Mouse (Mus musculus): ENCODE results near the gene Exosc8.

DNA sequence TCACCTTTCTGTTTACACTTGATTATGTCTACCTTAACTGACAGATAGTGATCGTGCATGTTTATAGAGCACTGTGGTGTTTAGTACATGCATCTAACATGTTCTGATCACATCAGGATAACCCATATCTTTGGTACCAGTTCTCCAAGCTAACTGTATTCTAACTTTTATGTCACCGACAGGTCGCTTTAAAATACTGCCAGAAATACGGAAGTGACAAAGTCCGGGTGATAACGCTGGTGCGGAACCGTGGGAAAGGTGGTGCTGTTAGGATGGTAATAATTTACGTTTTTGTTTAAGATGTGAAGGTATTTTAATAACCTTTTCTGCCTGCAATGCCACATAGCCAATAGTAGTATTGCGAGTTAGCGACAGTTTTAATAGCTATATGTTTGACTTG is 6.8 kb upstream of the Exosc8 start:
- TF ChIP-seq CTCF (IDR thresholded peaks at IDR 0.05; ENCODE audit: borderline replicate concordance, extremely low read depth, insufficient read depth, insufficient read length) (no peak), POLR2A (IDR thresholded peaks at IDR 0.05; ENCODE audit: borderline replicate concordance, extremely low read depth, insufficient read depth, insufficient read length, poor library complexity, severe bottlenecking) (no peak)

All from brain, embryonic 14.5 days (tissue).